Mouse (Mus musculus) hematopoietic multipotent progenitor cell, adult 10-12 weeks (in vitro differentiated cells): ENCODE results near the gene Gm20920. TPM values are rescaled to one million over a fixed set of nuclear protein-coding genes. Genes with fewer than 3 reads are reported as not detected.

Source experiments
- polyA plus RNA-seq: library from polyadenylated mRNA; stranded (reverse); fragments of >175 nt; gene quantifications from 2 replicates; pipeline ENCODE4 v1.2.3, GENCODE M21; 2012; ENCODE audit warnings: low replicate concordance

Gm20920 gene
- not detected in 2 replicates for polyA plus RNA-seq

DNA sequence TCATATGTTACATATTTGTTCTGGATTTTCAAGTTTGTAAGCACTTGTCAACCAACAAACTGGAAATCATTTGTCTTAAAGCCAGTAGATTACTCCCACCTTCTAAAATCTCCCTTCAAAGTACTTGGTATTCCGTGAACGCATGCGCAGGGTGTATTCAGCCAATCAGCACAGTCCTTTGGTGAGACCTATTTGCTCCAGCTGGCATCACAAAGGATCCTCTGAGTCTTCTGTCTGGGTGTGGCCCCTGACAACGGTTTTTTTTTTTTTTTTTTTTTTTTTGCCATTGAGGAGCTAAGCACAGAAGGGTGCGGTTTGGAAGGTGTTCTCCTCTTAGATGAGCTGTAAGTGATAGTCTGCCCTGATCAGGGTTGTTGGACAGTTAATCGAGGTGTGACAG lies at the start of gene Gm20920:
Gene Gm20920, plus strand, starts transcription at position 301 of the 400 bp plus-strand sequence.

